Mouse (Mus musculus): ENCODE results near the gene Selenof.
A peak's percentile ranks its signal among the peaks of the same experiment; 100 is the strongest.

Gene Selenof

GRCm38 (mm10) chr3:144570047-144570815 is at the start of gene Selenof, which contains the start of gene Hs2st1:
Selenof (plus strand) TSS chr3:144570304.
Hs2st1 (minus strand) TSS chr3:144570181.
- peak; percentile 98 for DNase-seq (ENCODE audit: low read depth)

- DNase-seq (ENCODE audit: low read depth) = no peak
Measured at GRCm38 (mm10) chr3:144527918-144528317, 42.2 kb upstream of the Selenof start.

GRCm38 (mm10) chr3:144531023-144531422 is 39.1 kb upstream of the Selenof start:
- DNase-seq (ENCODE audit: low read depth) = no peak

- DNase-seq (ENCODE audit: low read depth) = no peak
Measured at GRCm38 (mm10) chr3:144535056-144535455, 35.0 kb upstream of the Selenof start.

GRCm38 (mm10) chr3:144537078-144537855 is 32.8 kb upstream of the Selenof start:
- DNase-seq (ENCODE audit: low read depth) = no peak

GRCm38 (mm10) chr3:144539051-144539450 is 31.1 kb upstream of the Selenof start:
- no peak for DNase-seq (ENCODE audit: low read depth)

GRCm38 (mm10) chr3:144540805-144541204 is 29.3 kb upstream of the Selenof start:
- DNase-seq (ENCODE audit: low read depth) = no peak

GRCm38 (mm10) chr3:144541906-144542438 is 28.1 kb upstream of the Selenof start:
- no peak for DNase-seq (ENCODE audit: low read depth)

GRCm38 (mm10) chr3:144545152-144545551 is 25.0 kb upstream of the Selenof start:
- DNase-seq (ENCODE audit: low read depth) = no peak

- DNase-seq (ENCODE audit: low read depth) = no peak
Measured at GRCm38 (mm10) chr3:144545832-144546231, 24.3 kb upstream of the Selenof start.

GRCm38 (mm10) chr3:144546490-144546889 is 23.6 kb upstream of the Selenof start:
- DNase-seq (ENCODE audit: low read depth) = no peak

- no peak for DNase-seq (ENCODE audit: low read depth)
Measured at GRCm38 (mm10) chr3:144548186-144548845, 21.8 kb upstream of the Selenof start.

GRCm38 (mm10) chr3:144550036-144550435 is 20.1 kb upstream of the Selenof start:
- no peak for DNase-seq (ENCODE audit: low read depth)

GRCm38 (mm10) chr3:144550659-144551058 is 19.4 kb upstream of the Selenof start:
- no peak for DNase-seq (ENCODE audit: low read depth)

GRCm38 (mm10) chr3:144551416-144551815 is 18.7 kb upstream of the Selenof start:
- DNase-seq (ENCODE audit: low read depth) = no peak

GRCm38 (mm10) chr3:144553942-144554341 is 16.2 kb upstream of the Selenof start:
- DNase-seq (ENCODE audit: low read depth) = no peak

GRCm38 (mm10) chr3:144554503-144554902 is 15.6 kb upstream of the Selenof start:
- no peak for DNase-seq (ENCODE audit: low read depth)

- DNase-seq (ENCODE audit: low read depth) = no peak
Measured at GRCm38 (mm10) chr3:144555144-144555543, 15.0 kb upstream of the Selenof start.

GRCm38 (mm10) chr3:144556625-144557324 is 13.3 kb upstream of the Selenof start:
- no peak for DNase-seq (ENCODE audit: low read depth)

GRCm38 (mm10) chr3:144558274-144558673 is 11.8 kb upstream of the Selenof start:
- DNase-seq (ENCODE audit: low read depth) = no peak

GRCm38 (mm10) chr3:144561511-144562250 is 8.4 kb upstream of the Selenof start:
- DNase-seq (ENCODE audit: low read depth) = no peak
